Mouse (Mus musculus) MEL-GATA-1-ER (cell line): ENCODE data around the gene Srcin1.

Source experiments
- DNase-seq: peaks from one replicate; pipeline ENCODE4 v3.0.0-alpha.2; 2012; ENCODE audit warnings: low read depth; ENCODE audit errors: extremely low read depth

Gene Srcin1

GRCm38 (mm10) chr11:97556569-97557408 lies 19.2 kb downstream of the Srcin1 start:
- peak; percentile 35 for DNase-seq

- no peak for DNase-seq
These were observed 20.8 kb downstream of the Srcin1 start for GRCm38 (mm10) chr11:97555144-97555543.

DNA sequence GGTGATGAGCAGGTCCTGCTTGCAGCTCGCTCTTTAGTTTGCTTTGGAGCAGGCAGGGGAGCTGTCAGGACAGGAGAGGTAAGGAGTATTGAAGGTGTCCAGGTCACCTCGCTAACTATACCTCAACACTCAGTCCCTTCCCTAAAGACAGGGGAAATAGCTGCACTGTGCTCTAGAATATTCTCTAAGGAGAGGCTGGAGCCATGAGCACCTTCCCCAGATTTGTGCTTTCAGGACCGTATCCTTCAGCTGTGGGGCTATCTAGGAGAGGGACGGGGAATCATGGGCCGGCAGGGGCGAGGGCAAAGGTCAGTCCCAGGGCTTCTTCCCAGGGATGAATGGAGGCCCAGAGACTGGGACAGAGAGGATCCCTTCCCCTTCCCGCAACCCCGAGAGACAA lies 23.8 kb downstream of the Srcin1 start:
- DNase-seq, result no peak

DNA sequence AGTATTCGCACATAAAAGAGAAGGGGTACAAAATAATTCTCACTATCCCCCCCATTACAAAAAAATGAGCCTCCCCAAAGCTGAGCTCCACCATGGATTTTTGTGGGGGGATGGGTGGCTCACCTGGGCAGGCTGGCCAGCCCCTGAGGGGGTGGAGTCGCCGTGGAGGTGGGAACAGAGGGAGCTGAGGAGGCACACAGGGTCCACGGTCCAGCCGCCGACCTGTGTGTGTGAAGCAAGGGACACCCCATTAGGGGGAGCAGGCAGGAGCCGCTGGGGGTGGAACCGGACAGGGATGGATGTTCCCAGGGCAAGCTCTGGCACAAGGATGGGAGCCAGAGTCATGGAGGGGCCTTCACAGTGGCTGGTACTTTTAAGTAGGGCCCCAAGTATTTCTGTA lies 27.2 kb downstream of the Srcin1 start:
- DNase-seq, result no peak

DNA sequence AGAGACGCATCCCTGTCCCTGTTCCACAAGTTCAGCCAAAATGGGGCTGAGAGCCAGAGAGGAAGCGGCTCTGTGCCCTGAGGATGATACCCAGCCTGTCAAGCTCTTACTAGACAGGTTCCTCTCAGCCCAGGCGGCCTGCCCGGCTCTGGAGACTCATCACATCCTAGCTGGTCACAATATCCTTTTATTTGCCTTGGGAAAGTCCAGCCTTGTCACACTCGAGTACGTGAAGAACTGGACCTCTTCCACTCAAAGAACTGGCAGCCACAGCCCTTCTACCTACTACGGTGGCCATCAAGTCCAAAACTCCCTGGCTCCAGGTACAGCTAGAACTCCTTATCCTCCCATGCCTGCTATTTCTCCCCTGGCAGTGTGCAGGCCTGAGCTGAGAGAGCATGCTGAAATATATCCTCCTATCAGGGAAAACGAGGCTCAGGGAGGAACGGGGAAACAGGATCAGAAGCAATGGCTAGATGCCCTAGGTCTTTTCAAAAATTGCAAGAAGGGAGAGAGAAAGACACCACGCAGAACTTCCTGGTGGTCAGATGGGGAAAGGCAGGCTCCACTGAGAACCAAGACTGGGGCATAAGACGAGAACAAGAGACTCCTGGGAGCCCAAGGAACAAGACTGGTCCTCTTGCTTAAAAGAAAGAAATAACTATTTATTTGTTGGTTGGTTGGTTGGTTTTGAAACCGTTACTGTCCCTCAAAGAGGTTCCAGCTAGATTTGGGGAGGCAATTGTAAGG lies 27.9 kb downstream of the Srcin1 start:
- DNase-seq, result no peak

- no peak for DNase-seq
These were observed 29.1 kb downstream of the Srcin1 start for GRCm38 (mm10) chr11:97546804-97547411.

GRCm38 (mm10) chr11:97545808-97546560 lies 30.0 kb downstream of the Srcin1 start:
- no peak for DNase-seq

- DNase-seq, result no peak
These were observed 32.1 kb downstream of the Srcin1 start for GRCm38 (mm10) chr11:97543883-97544282.

- DNase-seq, result no peak
These were observed 32.7 kb downstream of the Srcin1 start for GRCm38 (mm10) chr11:97543181-97543733.

GRCm38 (mm10) chr11:97542171-97543150 lies 33.5 kb downstream of the Srcin1 start:
- no peak for DNase-seq

DNA sequence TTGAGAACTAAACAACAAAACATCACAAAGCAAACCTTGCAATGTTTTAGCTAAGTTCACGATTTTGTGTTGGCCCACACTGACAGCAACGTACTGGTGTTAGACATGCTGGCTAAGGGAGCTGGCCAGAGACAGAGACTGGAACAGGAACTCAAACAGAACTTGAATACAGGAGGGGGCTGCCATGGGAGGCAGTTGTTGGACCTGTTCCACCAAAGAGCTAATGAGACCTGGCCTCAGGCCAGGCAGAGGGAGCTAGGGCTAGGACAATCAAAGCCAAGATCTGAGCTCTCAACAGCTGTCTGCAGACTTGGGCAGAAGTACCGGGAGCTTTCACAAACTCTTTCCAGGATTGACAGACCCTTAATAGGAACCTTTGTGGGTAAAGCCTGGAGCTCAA lies 35.4 kb downstream of the Srcin1 start:
- no peak for DNase-seq

DNA sequence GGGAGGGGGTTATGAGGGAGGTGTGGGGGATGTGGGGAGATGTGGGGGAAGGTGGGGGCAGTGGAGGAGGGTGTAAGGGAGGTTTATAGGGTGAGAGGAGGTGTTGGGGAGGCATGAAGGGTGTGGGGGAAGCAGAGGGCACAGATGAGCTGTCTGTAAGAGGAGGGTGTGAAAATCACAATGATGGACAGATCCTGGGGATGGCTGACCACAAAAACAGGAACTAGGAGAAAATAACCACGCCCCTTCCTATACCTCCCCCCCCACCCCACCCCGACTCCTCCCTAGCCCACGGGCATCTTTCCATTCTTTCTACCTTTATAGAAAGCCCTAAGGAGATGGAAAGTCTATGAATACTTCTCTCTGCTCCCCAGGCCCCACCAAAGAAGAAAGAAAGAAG lies 35.9 kb downstream of the Srcin1 start:
- peak; percentile 49 for DNase-seq

DNA sequence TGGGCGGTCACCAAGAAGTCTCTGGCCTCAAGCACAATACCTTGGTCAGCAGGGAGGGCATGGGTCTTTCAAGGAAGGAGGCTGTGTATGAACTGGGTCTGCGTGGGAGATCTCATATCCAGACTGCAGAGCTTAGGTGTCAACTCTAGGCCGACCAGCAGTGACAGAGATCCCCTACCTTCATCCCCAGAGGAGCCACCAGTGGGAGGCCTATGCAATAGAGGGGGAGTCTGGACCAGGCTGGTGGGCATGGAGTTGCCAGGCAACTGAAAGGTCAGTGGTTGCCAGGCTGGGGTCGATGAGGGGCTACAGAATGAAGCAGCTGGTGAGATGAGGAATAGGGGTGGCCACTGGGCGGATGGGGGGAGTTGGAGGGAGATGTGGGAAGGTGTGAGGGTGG lies 36.4 kb downstream of the Srcin1 start:
- DNase-seq, result no peak

DNA sequence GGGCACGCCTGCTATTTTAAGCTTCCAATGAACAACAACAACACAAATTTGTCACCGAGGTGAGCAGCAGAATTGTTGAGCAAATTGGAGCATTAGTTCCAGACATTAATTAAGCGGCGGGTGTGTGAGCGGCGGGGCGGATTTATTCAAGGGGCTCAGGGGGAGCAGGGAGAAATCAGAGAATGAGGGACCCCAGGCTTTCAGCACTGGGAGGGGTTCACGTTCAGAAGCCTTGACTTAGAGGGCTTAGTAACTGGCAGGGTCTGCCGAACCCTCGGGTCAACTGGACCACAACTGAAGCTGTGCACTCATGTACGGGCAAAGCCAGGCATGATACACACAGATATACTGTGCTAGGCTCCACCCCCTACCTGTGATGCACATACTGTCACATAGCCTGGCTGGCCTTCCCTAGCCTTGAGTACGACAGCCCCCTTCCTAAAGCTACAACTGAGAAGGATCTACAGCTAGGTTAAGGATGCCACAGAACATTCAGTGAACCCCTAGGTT lies 38.4 kb downstream of the Srcin1 start:
- no peak for DNase-seq

- DNase-seq, result no peak
These were observed 39.0 kb downstream of the Srcin1 start for GRCm38 (mm10) chr11:97536835-97537579.

DNA sequence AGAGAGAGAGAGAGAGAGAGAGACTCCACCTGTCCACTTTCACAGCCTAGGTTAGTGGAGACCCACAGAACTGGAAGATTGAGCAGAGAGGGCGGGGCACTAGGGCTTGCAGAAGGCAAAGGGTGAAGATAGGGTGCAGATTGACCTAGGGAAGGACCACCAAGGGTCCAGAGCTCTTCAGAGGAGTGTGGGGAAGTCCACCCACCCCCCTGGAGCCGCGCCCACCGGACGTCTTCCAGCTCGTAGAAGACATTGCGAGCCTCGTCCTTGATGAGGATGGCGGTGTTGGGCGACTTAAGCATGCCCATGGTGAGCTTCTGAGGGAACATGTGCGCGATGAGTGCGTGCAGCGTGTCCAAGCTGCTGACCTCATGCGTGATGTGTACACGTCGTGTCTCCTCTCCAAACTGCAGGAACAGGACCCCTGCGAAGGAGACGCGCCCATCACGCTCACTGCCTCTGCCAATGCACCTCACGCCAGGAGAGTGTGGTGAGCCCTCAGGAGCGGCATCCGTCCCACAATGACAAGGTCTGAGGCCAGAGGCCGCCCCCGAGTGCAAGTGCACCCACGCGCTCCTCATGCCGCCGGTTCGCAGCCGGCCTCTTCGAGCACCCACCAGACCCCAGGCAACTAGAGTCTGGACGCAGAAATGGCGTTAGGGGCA lies 39.8 kb downstream of the Srcin1 start:
- DNase-seq, result no peak

DNA sequence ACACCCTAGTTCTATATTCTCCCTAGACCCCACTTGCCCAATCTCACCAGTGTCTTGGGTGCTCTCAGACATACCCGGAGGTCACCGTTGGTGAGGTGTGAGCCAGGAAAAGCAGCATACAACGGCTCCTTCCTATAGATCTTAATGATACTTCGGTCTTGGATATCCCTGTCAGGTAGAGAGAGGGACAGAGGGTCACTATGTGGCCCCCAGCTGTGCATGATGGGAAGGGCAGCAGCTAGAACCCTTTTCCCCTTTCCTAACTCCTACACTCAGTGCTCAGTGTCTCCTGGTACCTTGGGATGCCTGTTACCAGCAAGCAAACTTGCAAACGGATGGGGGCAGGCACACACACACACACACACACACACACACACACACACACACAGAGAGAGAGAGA lies 40.3 kb downstream of the Srcin1 start:
- no peak for DNase-seq

GRCm38 (mm10) chr11:97535308-97535630 lies 40.7 kb downstream of the Srcin1 start:
- DNase-seq, result no peak
